Mouse (Mus musculus): ENCODE results near the gene Olfr518.

The Olfr518 gene

DNA sequence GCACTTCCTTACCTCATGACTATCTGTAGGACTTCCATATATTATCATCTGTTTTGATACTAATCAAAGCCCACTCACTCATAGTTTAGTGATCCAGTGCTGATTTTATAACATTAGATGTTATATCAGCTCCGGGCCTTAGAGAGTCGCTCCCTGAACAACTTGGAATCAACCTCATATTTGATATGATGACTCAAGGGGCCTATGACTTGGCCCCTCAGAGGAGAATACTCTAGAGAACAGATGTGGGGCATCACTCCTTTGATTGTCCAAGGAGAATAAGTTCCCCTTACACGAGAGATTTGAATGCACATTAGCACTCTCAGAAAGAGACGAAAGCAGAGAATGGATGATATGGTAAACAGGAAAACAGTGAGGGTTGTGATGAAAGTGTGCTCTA lies at the start of gene Olfr518:
Olfr518 (minus strand) TSS at position 101 of the 400 bp plus-strand sequence.
- DNase-seq (ENCODE audit: low spot score) = no peak

DNA sequence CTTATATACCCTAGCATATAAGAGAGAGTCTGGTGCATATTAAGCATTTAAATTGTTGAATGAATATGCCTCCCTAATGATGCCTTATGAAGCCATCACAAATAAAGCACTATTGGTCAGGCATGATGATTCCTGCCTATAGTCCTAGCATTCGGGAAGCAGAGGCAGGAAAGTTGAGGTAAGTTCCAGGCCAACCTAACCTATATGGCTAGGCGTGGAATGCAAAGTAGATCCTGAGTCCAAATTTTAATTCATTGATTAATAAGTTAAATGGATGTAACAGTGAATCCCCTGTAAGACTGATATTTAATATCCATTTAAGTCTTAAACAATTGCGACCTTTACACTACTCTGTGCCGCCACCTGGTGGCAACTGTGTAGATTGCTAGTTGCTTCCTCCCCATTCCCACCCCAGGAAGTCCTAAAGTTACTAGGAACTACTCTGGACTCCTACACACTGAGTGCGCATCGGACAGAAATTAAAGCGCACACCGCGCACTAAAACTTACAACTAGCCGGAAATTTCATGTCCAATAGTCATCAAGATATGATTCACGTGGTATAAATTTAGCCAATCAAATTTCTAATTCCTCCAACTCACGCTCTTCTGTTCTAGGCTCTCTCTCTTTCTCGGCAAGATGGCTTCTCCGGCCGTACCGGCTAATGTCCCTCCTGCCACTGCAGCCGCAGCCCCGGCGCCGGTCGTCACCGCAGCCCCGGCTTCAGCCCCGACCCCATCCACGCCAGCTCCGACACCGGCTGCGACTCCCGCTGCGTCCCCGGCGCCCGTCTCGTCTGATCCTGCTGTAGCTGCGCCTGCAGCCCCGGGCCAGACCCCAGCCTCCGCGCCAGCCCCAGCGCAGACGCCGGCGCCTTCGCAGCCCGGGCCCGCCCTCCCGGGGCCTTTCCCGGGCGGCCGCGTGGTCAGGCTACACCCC lies 49.3 kb upstream of the Olfr518 start, which contains the start of gene Eif3f:
Eif3f (plus strand) TSS at position 624 of the 938 bp plus-strand sequence.
- DNase-seq (ENCODE audit: low spot score) = peak; percentile 94

DNA sequence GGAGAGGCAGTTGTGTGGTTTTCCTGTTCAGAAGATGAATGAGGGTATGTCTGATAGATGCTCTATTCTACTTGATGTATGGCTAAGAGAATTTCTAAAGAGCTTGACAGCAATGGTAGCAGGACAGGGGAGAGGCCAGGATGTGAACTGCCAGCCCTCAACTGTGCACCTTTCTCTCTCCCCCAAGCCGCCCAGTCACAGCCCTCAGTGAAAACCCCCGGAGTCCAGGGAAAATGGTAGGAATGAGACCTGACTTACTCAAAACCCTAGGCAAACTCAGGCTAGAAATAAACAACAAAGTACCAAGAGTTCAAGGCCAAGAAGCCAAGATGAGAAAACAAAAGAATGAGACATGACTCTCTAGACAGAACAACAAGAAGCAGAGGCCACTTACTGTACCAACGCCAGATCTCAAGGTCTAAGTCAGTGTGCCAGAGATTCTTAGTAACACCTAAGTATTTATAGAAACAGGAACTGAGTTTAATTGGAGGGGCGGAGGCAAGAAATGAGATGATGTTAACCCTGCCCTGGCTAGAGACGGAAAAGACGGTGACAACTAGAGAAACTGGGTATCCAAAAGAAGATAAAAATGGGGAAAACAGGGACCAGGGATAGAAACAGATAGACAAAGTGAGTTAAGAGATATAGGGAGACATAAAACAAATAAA lies 45.1 kb upstream of the Olfr518 start, which contains the start of gene Nlrp10:
Nlrp10 (minus strand) TSS at position 453 of the 668 bp plus-strand sequence.
- no peak for DNase-seq (ENCODE audit: low spot score)

DNA sequence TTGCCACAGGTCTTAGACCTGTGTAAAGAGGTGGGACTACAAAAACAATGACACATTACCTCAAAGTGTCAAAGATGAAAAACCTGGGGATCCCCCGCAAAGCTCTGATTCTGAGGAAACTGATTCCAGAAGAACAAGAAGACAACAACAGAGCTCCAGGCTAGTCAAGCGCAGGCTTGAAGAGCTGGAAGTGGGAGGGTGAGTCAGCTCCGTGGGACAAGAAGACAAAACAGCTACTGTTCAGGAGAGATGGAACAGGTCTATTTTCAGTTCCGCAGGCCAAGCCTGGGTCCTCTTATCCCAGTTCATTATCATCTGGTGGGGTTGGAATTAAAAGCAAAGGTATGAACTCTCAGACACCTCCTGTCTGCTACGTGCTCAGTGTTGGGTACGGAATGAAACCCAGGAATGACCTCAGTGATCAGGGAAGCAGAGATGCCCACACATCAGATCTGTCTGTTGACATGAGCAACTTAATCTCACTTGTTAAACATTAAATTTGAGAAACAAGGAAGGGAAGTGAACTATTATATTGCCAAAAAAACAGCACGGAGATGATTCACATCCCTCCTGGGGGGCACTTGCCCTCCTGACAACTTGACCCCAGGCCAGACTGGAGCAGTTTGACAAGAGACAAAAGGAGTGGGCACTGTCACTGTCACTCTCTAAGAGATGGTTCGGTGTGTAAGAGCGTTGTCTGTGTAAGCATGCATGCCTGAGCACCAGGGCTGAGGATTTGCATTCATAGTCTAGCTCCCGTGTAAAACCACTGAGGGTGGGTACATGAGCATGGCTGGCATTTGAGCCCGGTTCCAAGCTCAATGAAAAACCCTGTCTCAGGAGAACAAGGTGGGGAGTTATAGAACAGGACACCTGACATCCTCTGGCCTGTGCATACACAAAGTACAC lies 43.7 kb upstream of the Olfr518 start:
- no peak for DNase-seq (ENCODE audit: low spot score)

DNA sequence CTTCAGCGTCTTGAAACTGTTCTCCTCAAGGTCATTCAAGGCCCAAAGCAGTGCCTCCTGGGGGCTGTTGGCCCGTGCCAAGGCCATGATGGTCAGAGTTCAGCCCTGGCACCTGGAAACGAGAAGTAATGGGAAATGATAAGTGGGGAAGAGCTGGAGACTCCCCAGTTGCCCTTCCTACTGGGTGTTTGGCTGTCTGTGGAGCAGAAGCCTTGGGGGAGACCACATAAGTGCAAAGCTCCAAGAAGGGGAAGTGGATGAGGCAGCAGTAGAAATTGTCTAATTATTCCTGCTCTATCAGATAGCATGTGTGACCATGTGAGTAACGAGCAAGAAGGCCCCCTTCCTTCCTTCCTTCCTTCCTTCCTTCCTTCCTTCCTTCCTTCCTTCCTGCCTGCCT lies 42.2 kb upstream of the Olfr518 start:
- no peak for DNase-seq (ENCODE audit: low spot score)

DNA sequence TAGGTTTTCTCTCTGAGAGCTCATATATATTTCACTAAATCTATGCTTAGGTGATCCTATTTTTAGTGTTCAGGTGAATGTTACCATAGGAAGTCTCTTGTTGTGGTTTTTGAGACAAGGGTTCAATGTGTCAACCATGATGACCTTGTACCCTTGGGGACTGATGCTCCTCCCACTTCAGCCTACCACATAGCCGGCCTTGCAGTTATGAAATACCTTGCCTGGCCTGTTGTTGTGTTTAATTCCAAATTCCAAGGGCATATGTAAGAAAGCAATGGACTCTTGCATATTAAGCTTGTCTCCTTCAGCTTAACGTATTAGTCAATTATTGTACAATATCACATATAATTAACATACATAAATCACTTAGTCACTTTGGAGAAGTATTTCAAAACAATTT lies 19.2 kb upstream of the Olfr518 start:
- DNase-seq (ENCODE audit: low spot score) = no peak

DNA sequence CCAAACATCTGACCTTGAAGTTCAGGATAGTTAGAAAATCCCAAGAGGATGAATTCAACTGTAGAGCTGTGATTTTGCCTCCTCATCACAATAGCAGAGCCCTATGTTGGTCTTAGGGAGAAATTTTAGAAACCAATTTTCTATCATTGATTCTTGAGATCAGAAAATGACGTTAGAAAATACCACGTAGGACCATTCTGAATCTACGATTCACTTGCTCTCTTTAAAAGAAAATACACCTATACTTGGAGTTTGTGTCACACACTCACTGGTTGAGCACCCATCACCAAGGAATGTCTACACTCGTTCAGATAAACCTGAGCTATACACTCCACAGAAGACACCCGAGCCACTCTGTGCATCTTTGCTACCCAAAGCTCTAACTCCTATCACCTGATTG lies 9.5 kb upstream of the Olfr518 start, which contains the start of gene Olfr519:
Olfr519 (minus strand) TSS at position 101 of the 400 bp plus-strand sequence.
- DNase-seq (ENCODE audit: low spot score) = no peak

DNA sequence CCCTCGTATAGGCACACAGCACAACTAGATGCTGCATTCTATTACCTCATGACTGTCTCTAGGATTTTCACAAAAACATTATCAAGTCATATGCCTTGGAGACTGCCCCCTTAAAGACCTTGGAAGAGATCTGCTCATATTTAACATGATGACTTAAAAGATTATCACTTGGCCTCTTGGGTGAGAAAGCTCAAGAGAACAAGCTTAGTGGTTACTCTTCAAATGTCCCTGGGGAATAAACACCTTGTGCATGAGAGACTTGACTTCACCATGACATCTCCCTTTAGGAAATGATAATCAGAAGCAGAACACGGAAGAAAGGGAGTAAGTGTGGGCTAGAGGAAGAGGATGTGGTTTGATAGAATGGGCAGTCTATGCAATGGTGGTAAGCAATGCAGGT lies 12.5 kb downstream of the Olfr518 start, which contains the start of gene Olfr517:
Olfr517 (minus strand) TSS at position 101 of the 400 bp plus-strand sequence.
- no peak for DNase-seq (ENCODE audit: low spot score)

DNA sequence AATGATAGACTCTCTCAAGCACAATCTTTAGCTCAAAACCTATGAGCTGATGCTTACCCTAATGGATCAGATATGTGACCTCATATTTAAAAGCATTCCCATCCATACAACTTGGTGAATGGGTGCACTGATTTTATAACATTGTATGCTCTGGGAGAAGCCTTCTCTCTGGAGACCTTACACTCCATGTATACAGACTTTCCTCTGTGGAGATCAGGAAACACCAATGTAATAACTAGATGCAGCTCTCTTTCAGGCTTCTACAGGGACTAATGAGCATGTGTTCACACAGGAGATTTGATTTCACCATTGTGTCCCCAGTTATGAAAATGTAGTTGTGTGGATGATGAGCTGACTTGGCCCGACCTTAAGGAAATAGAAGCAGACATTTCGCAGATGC lies 34.4 kb downstream of the Olfr518 start, which contains the start of gene Olfr516:
Olfr516 (minus strand) TSS at position 101 of the 400 bp plus-strand sequence.
- no peak for DNase-seq (ENCODE audit: low spot score)
